8 mouse cellular contexts compared by ENCODE assay signal in genomic region chr7:71960453-71961230, GRCm38 (mm10).
A peak's percentile ranks its signal among the peaks of the same experiment; 100 is the strongest.
DNase-seq lines count a peak whose midpoint lies in the region; ATAC-seq lines count a peak whose summit lies in the region.

No protein-coding gene starts in this region.

- H3K27ac ChIP-seq in forebrain, embryonic 12.5 days, result no peak overlapping the region
- H3K27ac ChIP-seq in stomach, embryonic 14.5 days (ENCODE audit: low read length), result peak overlapping the region; percentile 27; the same call in 1 of the 2 replicates

- no peak overlapping the region for H3K4me3 ChIP-seq in forebrain, embryonic 12.5 days (replicated peaks)
- H3K4me3 ChIP-seq in stomach, embryonic 14.5 days (ENCODE audit: low read depth, low read length), result peak overlapping the region; percentile 15

- intact Hi-C loops in heart, postnatal 25 days (cut with DNase I), result loop anchor here (5.0 to 10.0 kb wide), 4 partner anchors 204 to 586 kb away; no protein-coding TSS in a partner anchor

- peak; percentile 75; the same call in 1 of the 2 replicates for ATAC-seq in forebrain, embryonic 12.5 days (ENCODE audit: low FRiP score)
- ATAC-seq in stomach, embryonic 14.5 days (ENCODE audit: insufficient number of reproducible peaks, insufficient read depth, low FRiP score, low read depth), result peak; percentile 58; the same call in 1 of the 2 replicates
- ATAC-seq in erythroid progenitor cell, adult 5-6 weeks (replicated peaks; ENCODE audit: low FRiP score, poor library complexity, severe bottlenecking), result no peak
- no peak for ATAC-seq in cerebellum, adult (ENCODE audit: insufficient number of reproducible peaks, low FRiP score, low TSS enrichment)

- H3K27me3 ChIP-seq in forebrain, embryonic 12.5 days, result no peaks in the 10 kb centered on the region
- no peaks in the 10 kb centered on the region for H3K27me3 ChIP-seq in stomach, embryonic 14.5 days (ENCODE audit: control insufficient read depth, insufficient read depth, low read length)

- WGBS in forebrain, embryonic 12.5 days, result 4% methylated on average over 11 of the region's 11 CpGs
- WGBS in stomach, embryonic 14.5 days, result 5% methylated on average over 11 of the region's 11 CpGs

- no peaks in the 10 kb centered on the region for H3K36me3 ChIP-seq in forebrain, embryonic 12.5 days (replicated peaks)
- H3K36me3 ChIP-seq in stomach, embryonic 14.5 days (ENCODE audit: control insufficient read depth, insufficient read depth, low read length), result no peaks in the 10 kb centered on the region

- H3K4me1 ChIP-seq in forebrain, embryonic 12.5 days, result peaks cover 10% of the 10 kb centered on the region; the same call in 1 of the 2 replicates
- H3K4me1 ChIP-seq in stomach, embryonic 14.5 days (ENCODE audit: control insufficient read depth, insufficient read depth, low read length), result 0 out of 2 replicates have a peak, but pooled peaks cover 4% of the 10 kb centered on the region

- no peaks in the 10 kb centered on the region for H3K9me3 ChIP-seq in forebrain, embryonic 12.5 days
- H3K9me3 ChIP-seq in stomach, embryonic 14.5 days (ENCODE audit: control insufficient read depth, low read depth, low read length), result no peaks in the 10 kb centered on the region

- peak; percentile 64 for DNase-seq in adrenal gland, postnatal 10 days
- peak; percentile 41 for DNase-seq in heart, postnatal 25 days (ENCODE audit: low spot score)
- DNase-seq in kidney, postnatal 36 days, result peak; percentile 79 to 86
- peak; percentile 74 to 84 for DNase-seq in lung, postnatal 4 days

- peak overlapping the region; percentile 46 for H3K4me2 ChIP-seq in forebrain, embryonic 12.5 days
- peak overlapping the region; percentile 41 for H3K4me2 ChIP-seq in stomach, embryonic 14.5 days (replicated peaks; ENCODE audit: low read depth, low read length)

- H3K9ac ChIP-seq in forebrain, embryonic 12.5 days, result no peak overlapping the region
- no peak overlapping the region for H3K9ac ChIP-seq in stomach, embryonic 14.5 days (replicated peaks; ENCODE audit: low read depth, low read length)

Comparison
In these comparisons a context has a peak if more than half of its experiments do, and no peak if none do; other contexts are left out.
1. ATAC-seq: peak in forebrain, embryonic 12.5 days (single experiment) and stomach, embryonic 14.5 days (single experiment); none in erythroid progenitor cell, adult 5-6 weeks (single experiment) and cerebellum, adult (single experiment).
2. Peak in every context shown above with its lines, with median percentiles within 50 percentile points of each other: DNase-seq.